Mouse (Mus musculus): Measurements from ENCODE around the gene Dag1.
"Not testable (repeated sequence)": the region's sequence is repeated elsewhere in the genome, so short reads cannot be mapped to it uniquely, and the experiment has no call there.

The Dag1 gene

DNA sequence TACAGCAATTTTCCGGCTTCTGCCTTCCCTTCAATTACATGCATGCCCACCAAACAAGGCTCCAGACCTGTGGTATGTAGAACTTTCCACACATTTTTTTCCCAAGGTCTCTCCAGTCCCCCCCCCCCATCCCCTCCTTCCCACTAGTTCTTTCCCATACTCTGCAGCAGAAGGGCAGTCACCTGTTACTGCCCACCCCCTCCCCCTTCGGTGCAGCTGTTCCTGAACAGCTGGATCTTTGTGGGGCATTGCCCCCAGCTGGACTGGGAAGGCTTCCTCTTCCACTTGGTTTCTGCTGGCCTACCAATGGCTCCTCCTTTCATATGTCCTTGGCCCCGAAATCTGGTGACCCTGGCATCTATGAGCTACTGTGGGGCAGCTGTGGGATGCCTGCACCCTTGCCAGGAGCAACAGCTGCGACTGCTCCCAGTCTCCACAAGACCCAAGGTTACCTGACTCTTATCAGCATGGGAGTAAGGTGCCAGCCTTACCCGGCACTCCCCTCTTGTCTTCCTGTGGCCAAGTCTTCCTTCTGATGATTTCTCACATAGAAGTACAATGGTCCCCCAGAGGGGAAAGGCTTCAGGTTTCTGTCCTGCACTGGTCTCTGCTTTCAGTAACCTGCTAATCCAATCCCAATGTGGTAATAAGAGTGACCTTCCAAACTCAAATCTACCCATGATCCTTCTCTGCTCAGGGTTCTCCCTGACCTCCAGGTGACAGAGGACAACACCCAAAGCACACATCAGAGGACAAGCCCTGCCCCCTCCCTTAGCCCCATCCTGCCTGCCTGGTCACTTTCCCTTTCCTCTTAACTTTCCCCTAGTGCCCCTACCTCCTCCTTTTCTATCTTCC is 10.9 kb upstream of the Dag1 start:
- no peak for DNase-seq (ENCODE audit: low read depth)

GRCm38 (mm10) chr9:108273485-108273884 is 9.7 kb upstream of the Dag1 start:
- no peak for DNase-seq (ENCODE audit: low read depth)

DNA sequence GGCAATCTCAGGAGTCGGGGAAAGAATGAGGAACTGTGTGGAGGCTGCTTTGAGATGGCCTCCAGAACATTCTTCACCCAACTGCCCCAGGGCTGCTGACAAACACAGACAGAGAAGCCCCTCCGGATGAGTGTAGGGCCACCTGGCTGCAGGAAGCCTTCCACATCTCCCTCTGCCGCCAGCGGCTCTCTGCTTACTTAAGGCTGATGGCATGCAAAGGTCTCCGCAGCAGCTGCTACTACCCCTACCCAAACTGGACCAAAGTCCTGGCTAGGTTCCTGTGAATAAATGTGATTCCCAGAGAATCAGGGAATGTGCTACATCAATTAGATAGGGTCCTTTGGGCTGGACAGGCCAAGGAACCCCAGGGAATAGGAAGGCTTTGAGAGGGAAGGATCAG is 8.9 kb upstream of the Dag1 start:
- DNase-seq (ENCODE audit: low read depth) = no peak

DNA sequence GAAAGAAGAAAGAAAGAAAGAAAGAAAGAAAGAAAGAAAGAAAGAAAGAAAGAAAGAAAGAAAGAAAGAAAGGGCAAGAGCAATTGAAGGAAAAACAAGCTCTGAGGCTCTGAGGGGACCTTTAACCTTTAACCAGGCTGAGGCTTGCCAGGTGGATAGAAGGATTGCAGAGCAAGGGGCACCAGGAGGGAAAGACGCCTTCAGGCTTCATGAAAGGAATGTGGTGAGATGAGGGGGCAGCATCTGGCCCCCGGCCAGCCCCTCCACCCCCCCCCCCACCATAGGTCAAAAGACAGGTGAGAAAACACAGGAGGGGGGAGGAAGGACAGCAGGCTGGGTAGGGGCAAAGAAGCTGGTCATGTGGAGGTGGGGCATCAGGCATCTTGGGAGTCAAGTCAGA is 8.2 kb upstream of the Dag1 start:
- DNase-seq (ENCODE audit: low read depth) = no peak

- DNase-seq (ENCODE audit: low read depth) = not testable (repeated sequence)
Measured at GRCm38 (mm10) chr9:108268701-108269100, 4.9 kb upstream of the Dag1 start.

DNA sequence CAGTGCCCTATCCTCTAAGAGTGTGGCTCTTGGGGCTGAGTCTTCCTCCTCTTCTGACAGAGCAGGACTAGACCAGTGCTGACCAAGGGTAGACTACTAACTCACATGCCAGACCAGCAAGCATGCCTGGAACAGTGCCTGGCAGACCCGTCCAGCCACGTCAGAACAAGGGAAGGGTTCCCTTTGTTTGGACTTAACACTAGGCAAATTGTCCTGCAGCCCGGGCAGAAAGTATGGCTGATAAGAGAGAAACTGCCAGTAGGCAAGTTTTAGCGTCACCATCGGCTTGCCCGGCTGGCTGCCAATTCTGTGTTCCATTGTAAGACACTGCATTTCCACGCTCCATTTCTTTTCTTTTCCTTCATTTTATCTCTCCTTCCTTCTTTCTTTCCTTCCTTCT is 3.9 kb upstream of the Dag1 start:
- peak; percentile 17 for DNase-seq (ENCODE audit: low read depth)

DNA sequence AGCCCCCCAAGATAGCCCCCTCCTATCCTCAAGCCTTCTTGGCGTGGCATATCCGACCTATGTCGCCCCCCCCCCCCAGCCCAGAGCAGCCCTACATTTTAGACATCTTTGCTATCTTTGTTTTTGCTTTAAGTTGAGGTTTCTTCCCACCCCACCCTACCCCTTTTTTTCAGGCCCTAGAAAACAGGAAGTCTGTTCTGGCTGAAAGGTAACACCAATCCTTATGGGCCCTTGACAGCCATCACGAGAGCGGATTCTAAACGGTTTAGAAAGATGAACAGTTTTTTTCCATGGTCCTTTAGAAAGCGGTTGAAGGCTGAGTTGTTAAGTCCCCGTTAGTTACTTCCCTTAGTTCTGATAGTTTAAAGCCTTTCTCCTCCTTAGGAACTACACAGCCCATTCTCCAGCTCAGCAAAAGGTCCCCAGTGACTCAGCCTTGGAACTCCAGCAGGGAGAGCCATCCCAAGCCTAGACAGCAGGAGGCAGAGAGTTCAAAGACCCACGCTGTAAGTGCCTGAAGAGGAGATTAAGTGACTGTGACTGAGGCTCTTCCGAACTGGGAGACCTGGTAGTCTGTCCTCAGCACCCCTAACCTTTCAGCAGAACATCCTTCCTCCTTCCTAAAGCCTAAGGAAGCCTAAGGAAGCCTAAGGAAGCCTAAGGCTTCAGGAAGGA is 2.6 kb upstream of the Dag1 start:
- DNase-seq (ENCODE audit: low read depth) = peak; percentile 22

DNA sequence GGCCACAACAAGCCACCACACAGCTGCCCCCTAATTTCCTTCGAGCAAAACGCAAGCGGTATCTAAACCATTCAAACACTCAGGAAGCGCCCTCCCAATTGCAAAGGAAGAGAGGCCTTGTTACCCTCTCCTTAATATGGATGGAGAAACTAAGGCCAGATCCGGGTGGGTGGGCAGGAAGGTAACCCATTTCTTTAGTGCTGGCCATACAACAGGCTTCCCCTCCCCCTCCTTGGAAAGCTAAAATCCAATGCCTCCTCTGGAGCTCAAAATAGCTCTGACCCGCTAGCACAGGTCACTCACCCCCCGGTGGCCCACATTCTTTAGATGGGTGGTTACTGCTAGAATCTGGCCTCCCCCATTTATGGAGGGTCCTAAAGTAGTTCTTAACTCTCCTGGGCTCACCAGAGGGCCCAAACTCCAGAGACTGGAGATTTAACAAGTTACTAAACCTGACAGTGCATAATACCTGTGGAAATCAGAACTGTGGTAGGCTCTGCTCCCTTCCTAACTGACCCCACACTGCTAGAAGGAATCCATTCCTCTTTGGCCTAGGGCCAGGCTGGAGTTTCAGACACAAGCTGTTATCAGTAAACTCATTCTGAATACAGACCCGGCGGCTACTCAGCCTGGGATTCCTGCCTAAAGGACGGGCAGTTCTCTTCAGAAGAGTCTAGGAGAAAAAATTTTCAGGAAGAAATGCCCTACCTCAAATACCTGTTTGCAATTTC is 598 bp upstream of the Dag1 start:
- peak; percentile 75 for DNase-seq (ENCODE audit: low read depth)

GRCm38 (mm10) chr9:108263131-108263681 is 552 bp downstream of the Dag1 start:
- peak; percentile 40 for DNase-seq (ENCODE audit: low read depth)

GRCm38 (mm10) chr9:108262494-108263049 is 1.2 kb downstream of the Dag1 start:
- DNase-seq (ENCODE audit: low read depth) = peak; percentile 56

DNA sequence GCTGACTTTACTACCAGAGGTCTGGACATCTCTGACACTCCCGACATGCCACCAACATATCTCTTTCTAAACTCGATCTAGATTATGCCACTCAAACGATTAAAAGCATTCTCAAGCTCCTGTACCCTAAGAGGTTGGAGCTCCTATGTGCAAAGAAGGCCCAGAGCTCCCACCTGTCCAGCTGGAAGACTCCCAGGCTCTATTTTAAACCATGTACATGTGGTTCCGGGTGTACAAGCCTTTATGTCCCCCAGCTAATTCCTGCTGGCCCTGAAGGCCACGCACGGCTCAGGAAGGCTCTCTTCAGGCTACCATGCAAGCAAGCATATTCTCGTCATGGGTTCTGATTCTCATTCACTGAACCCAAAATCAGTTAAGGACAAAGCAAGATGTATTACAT is 1.9 kb downstream of the Dag1 start:
- no peak for DNase-seq (ENCODE audit: low read depth)

DNA sequence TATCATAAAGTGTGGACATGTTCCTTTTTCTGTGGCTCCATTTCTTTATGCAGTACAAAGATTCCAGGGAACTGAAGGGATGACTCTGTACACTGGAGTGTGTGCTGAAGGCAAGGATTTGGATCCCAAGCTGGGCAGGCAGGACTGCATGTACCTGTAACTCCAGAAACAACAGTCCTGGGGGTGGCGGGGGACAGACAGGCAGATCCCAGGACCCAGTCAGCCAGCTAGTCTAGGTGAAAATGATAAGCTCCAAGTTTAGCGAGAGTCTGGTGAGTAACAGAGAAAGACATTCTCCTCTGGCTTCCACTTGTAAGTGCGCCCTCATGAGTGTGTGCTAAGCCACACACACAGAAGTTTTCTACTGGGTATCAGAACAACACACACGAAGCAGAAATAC is 3.2 kb downstream of the Dag1 start:
- no peak for DNase-seq (ENCODE audit: low read depth)

- no peak for DNase-seq (ENCODE audit: low read depth)
Measured at GRCm38 (mm10) chr9:108252766-108253165, 11.0 kb downstream of the Dag1 start.

- DNase-seq (ENCODE audit: low read depth) = no peak
Measured at GRCm38 (mm10) chr9:108251877-108252276, 11.9 kb downstream of the Dag1 start.

DNA sequence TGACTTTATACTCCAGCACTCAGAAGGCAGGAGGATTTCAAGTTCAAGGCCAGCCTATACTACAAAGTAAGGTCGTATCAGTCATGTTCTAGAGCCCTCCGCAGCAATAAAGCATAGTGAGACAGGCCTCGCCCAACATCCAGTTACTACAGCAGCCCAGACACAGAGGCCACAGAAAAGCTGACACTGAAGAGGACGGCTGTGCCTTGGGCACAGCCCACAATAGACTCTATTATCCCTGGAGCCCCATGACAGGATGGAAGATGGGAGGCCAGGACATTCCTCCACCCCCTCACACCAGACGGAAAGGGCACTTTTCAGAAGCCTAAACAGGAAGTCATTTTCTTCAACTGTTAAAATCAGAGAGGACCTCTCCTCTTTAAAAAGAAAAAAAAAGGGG is 14.8 kb downstream of the Dag1 start:
- no peak for DNase-seq (ENCODE audit: low read depth)

DNA sequence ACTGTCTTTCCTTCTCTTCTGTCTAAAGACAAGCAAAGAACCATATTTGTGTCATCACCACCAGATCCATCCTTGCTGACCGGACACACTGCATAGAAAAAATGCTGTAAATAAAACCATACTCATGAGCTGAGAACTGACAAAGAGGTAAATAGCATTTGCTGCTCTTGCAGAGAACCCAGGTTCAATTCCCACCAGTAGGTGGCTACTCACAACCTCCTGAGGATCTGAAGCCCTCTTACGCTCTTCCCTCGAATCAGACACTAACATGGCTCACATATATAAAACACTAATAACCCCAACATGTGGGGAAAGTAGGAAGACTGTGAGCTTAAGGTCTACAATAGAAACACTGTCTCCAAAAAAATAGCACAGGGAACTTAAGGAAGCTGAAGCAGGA is 18.8 kb downstream of the Dag1 start:
- DNase-seq (ENCODE audit: low read depth) = peak; percentile 47

- DNase-seq (ENCODE audit: low read depth) = no peak
Measured at GRCm38 (mm10) chr9:108244540-108244939, 19.2 kb downstream of the Dag1 start.

DNA sequence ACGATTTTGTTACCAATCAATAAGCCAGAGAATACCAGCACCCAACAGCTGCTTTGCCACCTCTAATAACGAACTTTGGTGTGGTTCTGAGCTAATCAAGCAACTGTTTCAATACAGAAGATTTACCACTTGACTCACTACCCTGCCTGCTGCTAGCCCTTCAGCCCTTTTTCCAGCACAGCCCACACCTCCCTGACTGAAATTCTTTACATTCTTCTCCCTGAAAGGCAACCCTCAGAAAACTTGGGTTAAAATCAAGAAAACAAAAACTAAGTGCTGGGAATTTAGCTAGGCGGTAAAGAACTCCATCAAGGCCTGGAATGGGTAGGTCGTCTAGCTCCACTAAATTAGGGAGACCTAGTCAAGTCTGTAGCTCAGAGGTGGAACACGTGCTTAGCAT is 23.8 kb downstream of the Dag1 start:
- peak; percentile 47 for DNase-seq (ENCODE audit: low read depth)

GRCm38 (mm10) chr9:108238831-108239230 is 24.9 kb downstream of the Dag1 start:
- no peak for DNase-seq (ENCODE audit: low read depth)

GRCm38 (mm10) chr9:108238402-108238801 is 25.4 kb downstream of the Dag1 start:
- no peak for DNase-seq (ENCODE audit: low read depth)

- DNase-seq (ENCODE audit: low read depth) = no peak
Measured at GRCm38 (mm10) chr9:108234682-108235081, 29.1 kb downstream of the Dag1 start.

DNA sequence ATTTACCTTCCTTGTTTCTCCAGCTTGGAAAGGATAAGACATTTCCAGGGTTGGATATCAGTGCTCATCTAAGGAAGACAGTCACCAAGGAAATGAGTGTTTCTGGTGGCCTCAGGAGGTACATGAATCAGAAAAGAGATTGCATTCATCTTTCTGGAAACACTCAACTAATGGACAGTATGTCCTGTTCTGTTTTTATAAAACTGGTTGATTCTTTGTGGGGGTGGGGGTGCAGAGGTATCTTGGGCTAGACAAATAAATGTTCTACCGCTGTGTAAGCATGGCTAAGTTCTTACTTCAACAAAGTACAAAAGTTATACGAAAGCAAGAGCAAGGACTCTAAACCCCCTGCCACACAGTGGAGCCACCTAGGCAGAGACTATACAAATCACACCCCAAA is 30.9 kb downstream of the Dag1 start:
- no peak for DNase-seq (ENCODE audit: low read depth)
